ENCODE assay signal across 8 mouse cellular contexts in the genomic region with DNA sequence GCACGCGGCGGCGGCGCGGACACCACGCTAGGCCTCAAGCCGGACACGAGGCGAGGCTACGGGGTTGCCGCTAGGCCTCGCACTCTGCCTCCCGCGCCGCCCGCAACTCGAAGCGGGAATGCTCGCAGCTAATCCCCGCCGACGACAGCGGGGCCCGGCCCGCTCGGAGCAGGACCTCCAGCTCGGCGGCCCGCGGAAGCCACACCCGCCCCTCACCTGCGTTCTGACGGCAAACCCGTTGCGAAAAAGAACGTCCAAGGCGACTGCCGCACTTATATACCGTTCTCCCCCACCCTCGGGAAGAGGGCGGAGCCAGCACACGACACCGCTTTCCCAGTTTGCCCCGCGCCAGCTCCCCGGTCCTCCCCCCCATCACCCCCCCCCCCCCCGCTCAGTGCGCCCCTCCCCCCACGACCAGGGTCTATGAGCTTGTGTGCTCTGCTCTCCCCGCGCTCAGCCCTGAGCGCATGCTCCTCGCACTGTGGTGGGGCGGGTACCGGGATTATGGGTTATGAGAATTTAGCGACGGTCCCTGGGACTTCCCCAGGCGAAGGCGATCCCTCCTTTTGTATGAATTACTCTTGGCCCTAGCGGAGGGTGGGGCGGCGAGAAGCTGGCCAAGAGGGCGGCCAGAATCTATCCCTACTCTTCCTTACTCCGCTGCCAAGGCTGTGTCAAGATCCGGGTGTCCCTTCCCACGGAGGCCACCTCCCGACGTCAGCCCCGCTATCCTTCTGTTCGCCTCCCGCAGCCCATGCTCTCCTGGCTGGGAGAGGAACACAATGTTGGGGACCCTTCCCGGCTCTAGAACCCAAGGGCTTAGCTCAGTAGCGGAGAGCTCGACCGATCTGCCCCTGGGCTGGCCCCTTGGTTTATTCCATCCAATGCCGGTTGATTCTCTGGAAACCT. TPM values are rescaled to one million over a fixed set of nuclear protein-coding genes. Genes with fewer than 3 reads are reported as not detected.
A peak's percentile ranks its signal among the peaks of the same experiment; 100 is the strongest.
DNase-seq lines count a peak whose midpoint lies in the region; ATAC-seq and TF ChIP-seq lines count a peak whose summit lies in the region.

No protein-coding gene starts in this region.

- peak; percentile 97 for TF ChIP-seq POLR2A in bone marrow macrophage, adult 2 months (IDR thresholded peaks at IDR 0.05; ENCODE audit: borderline replicate concordance, low read depth, low read length)
- TF ChIP-seq POLR2A in embryonic fibroblast, embryonic 13.5 days (IDR thresholded peaks at IDR 0.05; ENCODE audit: low read depth, low read length), result peak; percentile 99

- H3K36me3 ChIP-seq in kidney, embryonic 14.5 days (ENCODE audit: control insufficient read depth, insufficient read depth, low read length), result peaks cover 33% of the 10 kb centered on the region
- peaks cover 28% of the 10 kb centered on the region for H3K36me3 ChIP-seq in limb, embryonic 15.5 days

- peak overlapping the region; percentile 98 for H3K27ac ChIP-seq in bone marrow macrophage, adult 2 months (ENCODE audit: insufficient read depth, low read depth, low read length)
- peak overlapping the region; percentile 98 for H3K27ac ChIP-seq in embryonic fibroblast, embryonic 13.5 days (ENCODE audit: insufficient read depth, low read length)
- H3K27ac ChIP-seq in kidney, embryonic 14.5 days (ENCODE audit: low read depth, low read length), result peak overlapping the region; percentile 98
- peak overlapping the region; percentile 99 for H3K27ac ChIP-seq in limb, embryonic 15.5 days

- DNase-seq in A20 (ENCODE audit: low read depth, low spot score), result peak; percentile 96
- peak; percentile 96 to 97 for DNase-seq in heart, adult 9 months (ENCODE audit: low spot score in 2 of 2)
- peak; percentile 79 to 92 for DNase-seq in monocyte, adult 2 months (ENCODE audit: low read depth in 1 of 2, low spot score in 2 of 2)
- DNase-seq in spleen, postnatal 36 days (ENCODE audit: low spot score in 2 of 2), result peak; percentile 93 to 95

- TF ChIP-seq CTCF in bone marrow macrophage, adult 2 months (IDR thresholded peaks at IDR 0.05; ENCODE audit: low read depth, low read length), result no peak
- TF ChIP-seq CTCF in embryonic fibroblast, embryonic 13.5 days (IDR thresholded peaks at IDR 0.05; ENCODE audit: borderline replicate concordance, insufficient read depth, low read length), result no peak

- H3K9ac ChIP-seq in kidney, embryonic 14.5 days (ENCODE audit: low read depth, low read length), result peak overlapping the region; percentile 100
- peak overlapping the region; percentile 100 for H3K9ac ChIP-seq in limb, embryonic 15.5 days

- peak; percentile 99 for ATAC-seq in kidney, embryonic 14.5 days (ENCODE audit: low FRiP score, low TSS enrichment)
- peak; percentile 99 for ATAC-seq in limb, embryonic 15.5 days (ENCODE audit: insufficient number of reproducible peaks, low FRiP score, low TSS enrichment, low read depth)

- no peaks in the 10 kb centered on the region for H3K27me3 ChIP-seq in kidney, embryonic 14.5 days (ENCODE audit: control insufficient read depth, insufficient read depth, low read length)
- no peaks in the 10 kb centered on the region for H3K27me3 ChIP-seq in limb, embryonic 15.5 days

- under 1% methylated on average over 65 of the region's 77 CpGs for WGBS in kidney, embryonic 14.5 days
- 2% methylated on average over 64 of the region's 77 CpGs for WGBS in limb, embryonic 15.5 days

- H3K4me1 ChIP-seq in bone marrow macrophage, adult 2 months (ENCODE audit: control insufficient read depth, insufficient read depth, low read length), result peaks cover 3% of the 10 kb centered on the region; the same call in 1 of the 2 replicates
- no peaks in the 10 kb centered on the region for H3K4me1 ChIP-seq in embryonic fibroblast, embryonic 13.5 days (ENCODE audit: control insufficient read depth, insufficient read depth, low read length)
- H3K4me1 ChIP-seq in kidney, embryonic 14.5 days (ENCODE audit: control insufficient read depth, insufficient read depth, low read length), result peaks cover 7% of the 10 kb centered on the region
- peaks cover 11% of the 10 kb centered on the region; the same call in 1 of the 2 replicates for H3K4me1 ChIP-seq in limb, embryonic 15.5 days

- H3K9me3 ChIP-seq in kidney, embryonic 14.5 days (ENCODE audit: control insufficient read depth, low read length), result no peaks in the 10 kb centered on the region
- H3K9me3 ChIP-seq in limb, embryonic 15.5 days, result no peaks in the 10 kb centered on the region

- H3K4me3 ChIP-seq in bone marrow macrophage, adult 2 months (ENCODE audit: insufficient read depth, low read length), result peak overlapping the region; percentile 99
- peak overlapping the region; percentile 89 for H3K4me3 ChIP-seq in embryonic fibroblast, embryonic 13.5 days (ENCODE audit: insufficient read depth, low read length)
- H3K4me3 ChIP-seq in kidney, embryonic 14.5 days (ENCODE audit: low read length), result peak overlapping the region; percentile 95
- peak overlapping the region; percentile 89 for H3K4me3 ChIP-seq in limb, embryonic 15.5 days

- H3K4me2 ChIP-seq in kidney, embryonic 14.5 days (replicated peaks; ENCODE audit: low read depth, low read length), result peak overlapping the region; percentile 55
- peak overlapping the region; percentile 56 for H3K4me2 ChIP-seq in limb, embryonic 15.5 days

RNA-seq across cellular contexts. Expression of a gene that starts 7.3 kb away (rescaled TPM):
- 5,836 and 6,850 TPM in 2 replicates for polyA plus RNA-seq in bone marrow macrophage, adult 2 months (2012; ENCODE audit: insufficient read depth, insufficient read length, missing spikeins)
- polyA plus RNA-seq in embryonic fibroblast, embryonic 13.5 days (2011; ENCODE audit: insufficient read length, low read depth, missing spikeins), result 16,028 and 17,695 TPM in 2 replicates
- polyA plus RNA-seq in kidney, embryonic 14.5 days (2014; fragmentation: Nextera tagmentation; extraction: Ambion mirVana), result 5,322 and 6,193 TPM in 2 replicates
- polyA plus RNA-seq in limb, embryonic 15.5 days (2015; fragmentation: Nextera tagmentation; extraction: Ambion mirVana), result 4,450 and 5,127 TPM in 2 replicates

RNA-seq across cellular contexts. Expression of a gene that starts 33.1 kb away (rescaled TPM):
- not detected in 2 replicates for polyA plus RNA-seq in bone marrow macrophage, adult 2 months (2012; ENCODE audit: insufficient read depth, insufficient read length, missing spikeins)
- polyA plus RNA-seq in embryonic fibroblast, embryonic 13.5 days (2011; ENCODE audit: insufficient read length, low read depth, missing spikeins), result not detected in 2 replicates
- polyA plus RNA-seq in kidney, embryonic 14.5 days (2014; fragmentation: Nextera tagmentation; extraction: Ambion mirVana), result 0.46 and 0.58 TPM in 2 replicates
- polyA plus RNA-seq in limb, embryonic 15.5 days (2015; fragmentation: Nextera tagmentation; extraction: Ambion mirVana), result 0.71 and 0.83 TPM in 2 replicates

RNA-seq across cellular contexts. Expression of a gene that starts 33.7 kb away (rescaled TPM):
- polyA plus RNA-seq in bone marrow macrophage, adult 2 months (2012; ENCODE audit: insufficient read depth, insufficient read length, missing spikeins), result 15.3 and 20.6 TPM in 2 replicates
- polyA plus RNA-seq in embryonic fibroblast, embryonic 13.5 days (2011; ENCODE audit: insufficient read length, low read depth, missing spikeins), result 14.5 and 15.4 TPM in 2 replicates
- 21.5 and 29.3 TPM in 2 replicates for polyA plus RNA-seq in kidney, embryonic 14.5 days (2014; fragmentation: Nextera tagmentation; extraction: Ambion mirVana)
- 21.2 and 24.6 TPM in 2 replicates for polyA plus RNA-seq in limb, embryonic 15.5 days (2015; fragmentation: Nextera tagmentation; extraction: Ambion mirVana)

RNA-seq across cellular contexts. Expression of a gene that starts 38.6 kb away (rescaled TPM):
- polyA plus RNA-seq in bone marrow macrophage, adult 2 months (2012; ENCODE audit: insufficient read depth, insufficient read length, missing spikeins), result 8.0 and 9.9 TPM in 2 replicates
- polyA plus RNA-seq in embryonic fibroblast, embryonic 13.5 days (2011; ENCODE audit: insufficient read length, low read depth, missing spikeins), result 5.1 and 5.8 TPM in 2 replicates
- 1.9 and 2.2 TPM in 2 replicates for polyA plus RNA-seq in kidney, embryonic 14.5 days (2014; fragmentation: Nextera tagmentation; extraction: Ambion mirVana)
- polyA plus RNA-seq in limb, embryonic 15.5 days (2015; fragmentation: Nextera tagmentation; extraction: Ambion mirVana), result 2.7 and 3.4 TPM in 2 replicates

Comparison
In these comparisons a context has a peak if more than half of its experiments do, and no peak if none do; other contexts are left out.
1. Peak in every context shown above with its lines: DNase-seq, ATAC-seq, H3K4me3 ChIP-seq and H3K27ac ChIP-seq.